Mouse (Mus musculus): Measurements from ENCODE around the gene Vwce. TPM values are rescaled to one million over a fixed set of nuclear protein-coding genes. Genes with fewer than 3 reads are reported as not detected.

Gene Vwce
- polyA plus RNA-seq, 1 experiment from 2014 or later: 2.3 TPM

- no peaks in the 10 kb centered on the region for H3K27me3 ChIP-seq (replicated peaks)
- no peak overlapping the region for H3K9ac ChIP-seq
- ATAC-seq (ENCODE audit: insufficient read depth, low FRiP score, low read depth): peak; percentile 63
- H3K4me1 ChIP-seq: peaks cover 13% of the 10 kb centered on the region
- no peak overlapping the region for H3K4me2 ChIP-seq
- H3K36me3 ChIP-seq: peaks cover 46% of the 10 kb centered on the region
- H3K4me3 ChIP-seq (replicated peaks): no peak overlapping the region
- 19% methylated on average over 8 of the region's 8 CpGs for WGBS
- no peaks in the 10 kb centered on the region for H3K9me3 ChIP-seq
- peak overlapping the region; percentile 27; the same call in 1 of the 2 replicates for H3K27ac ChIP-seq
Measured at GRCm38 (mm10) chr19:10709360-10710087, 75.5 kb downstream of the Vwce start.

- Histone ChIP-seq H3K4me1 (peaks cover 13% of the 10 kb centered on the region), H3K36me3 (peaks cover 46% of the 10 kb centered on the region), H3K27me3 (replicated peaks) (no peaks in the 10 kb centered on the region), H3K9me3 (no peaks in the 10 kb centered on the region), H3K4me3 (replicated peaks) (no peak overlapping the region), H3K27ac (peak overlapping the region; percentile 2; the same call in 1 of the 2 replicates), H3K9ac (no peak overlapping the region), H3K4me2 (no peak overlapping the region)
- ATAC-seq (ENCODE audit: insufficient read depth, low FRiP score, low read depth): peak; percentile 41; the same call in 1 of the 2 replicates
- 80% methylated on average over 9 of the region's 9 CpGs for WGBS
Measured at GRCm38 (mm10) chr19:10710088-10710511, 76.1 kb downstream of the Vwce start.

DNA sequence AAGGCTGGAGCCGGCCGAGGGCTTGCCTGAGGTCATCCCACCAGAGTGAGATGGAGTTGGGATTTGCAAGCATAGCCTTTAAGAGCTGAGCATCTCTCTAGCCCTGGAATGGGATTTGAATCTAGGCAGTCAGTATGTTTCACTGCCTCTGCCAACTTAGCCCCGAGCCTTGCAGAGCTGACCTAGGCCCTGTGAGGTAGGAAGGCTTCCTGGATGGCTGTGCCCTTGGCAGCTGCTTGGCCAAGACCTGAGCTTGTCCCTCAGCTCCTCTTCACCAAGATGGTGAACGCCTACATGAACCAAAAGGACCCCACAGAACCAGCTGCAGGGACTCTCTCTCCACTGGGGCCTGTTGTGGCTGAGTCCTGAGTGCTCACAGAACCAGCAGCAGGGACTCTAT, 76.7 kb downstream of the Vwce start:
- no peak for ATAC-seq (ENCODE audit: insufficient read depth, low FRiP score, low read depth)
- Histone ChIP-seq H3K27me3 (replicated peaks) (no peaks in the 10 kb centered on the region), H3K4me3 (replicated peaks) (no peak overlapping the region), H3K9ac (no peak overlapping the region), H3K9me3 (no peaks in the 10 kb centered on the region), H3K4me1 (peaks cover 13% of the 10 kb centered on the region), H3K4me2 (no peak overlapping the region), H3K36me3 (peaks cover 46% of the 10 kb centered on the region), H3K27ac (no peak overlapping the region)
- 90% methylated on average over 4 of the region's 4 CpGs for WGBS

GRCm38 (mm10) chr19:10712194-10712593, 78.2 kb downstream of the Vwce start:
- 95% methylated on average over 7 of the region's 7 CpGs for WGBS
- H3K36me3 ChIP-seq: peaks cover 38% of the 10 kb centered on the region
- no peak for ATAC-seq (ENCODE audit: insufficient read depth, low FRiP score, low read depth)

GRCm38 (mm10) chr19:10712646-10713045, 78.6 kb downstream of the Vwce start:
- H3K27ac ChIP-seq: no peak overlapping the region
- H3K27me3 ChIP-seq (replicated peaks): no peaks in the 10 kb centered on the region
- H3K9ac ChIP-seq: no peak overlapping the region
- peaks cover 13% of the 10 kb centered on the region for H3K4me1 ChIP-seq
- no peak overlapping the region for H3K4me3 ChIP-seq (replicated peaks)
- no peaks in the 10 kb centered on the region for H3K9me3 ChIP-seq
- 91% methylated on average over 12 of the region's 12 CpGs for WGBS
- no peak overlapping the region for H3K4me2 ChIP-seq
- ATAC-seq (ENCODE audit: insufficient read depth, low FRiP score, low read depth): no peak
- peaks cover 34% of the 10 kb centered on the region for H3K36me3 ChIP-seq

More at GRCm38 (mm10) chr19:10712194-10712593, 78.2 kb downstream of the Vwce start:
- no peak overlapping the region for H3K4me2 ChIP-seq
- H3K27ac ChIP-seq: no peak overlapping the region
- no peaks in the 10 kb centered on the region for H3K27me3 ChIP-seq (replicated peaks)
- no peak overlapping the region for H3K4me3 ChIP-seq (replicated peaks)
- H3K9me3 ChIP-seq: no peaks in the 10 kb centered on the region
- no peak overlapping the region for H3K9ac ChIP-seq
- H3K4me1 ChIP-seq: peaks cover 13% of the 10 kb centered on the region

GRCm38 (mm10) chr19:10713551-10713950, 79.5 kb downstream of the Vwce start:
- 95% methylated on average over 10 of the region's 10 CpGs for WGBS
- peaks cover 31% of the 10 kb centered on the region for H3K36me3 ChIP-seq
- H3K4me3 ChIP-seq (replicated peaks): no peak overlapping the region

DNA sequence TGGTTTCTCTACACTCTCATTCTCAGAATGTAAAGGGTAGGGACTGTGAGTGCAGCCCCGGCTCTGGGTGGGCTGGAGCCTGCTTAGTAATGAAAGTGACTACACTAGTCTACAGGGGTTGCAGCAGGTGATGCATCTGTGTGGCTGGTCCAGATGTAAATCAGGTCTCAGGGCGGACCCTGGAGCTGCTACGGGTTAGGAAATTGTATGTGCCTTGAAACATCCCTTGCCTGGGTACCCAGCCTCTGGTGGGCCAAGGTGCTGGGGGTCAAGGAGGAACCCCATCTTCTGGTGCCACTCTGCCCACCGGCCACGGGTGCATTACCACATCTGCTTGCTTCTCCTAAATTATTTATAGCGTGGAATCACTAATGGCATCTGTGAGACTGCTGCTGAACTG, 80.2 kb downstream of the Vwce start:
- Histone ChIP-seq H3K9ac (no peak overlapping the region), H3K4me1 (peaks cover 9% of the 10 kb centered on the region), H3K27me3 (replicated peaks) (no peaks in the 10 kb centered on the region), H3K27ac (no peak overlapping the region), H3K4me3 (replicated peaks) (no peak overlapping the region), H3K4me2 (no peak overlapping the region), H3K36me3 (peaks cover 31% of the 10 kb centered on the region), H3K9me3 (no peaks in the 10 kb centered on the region)
- ATAC-seq (ENCODE audit: insufficient read depth, low FRiP score, low read depth): no peak
- 81% methylated on average over 6 of the region's 6 CpGs for WGBS

More at GRCm38 (mm10) chr19:10713551-10713950, 79.5 kb downstream of the Vwce start:
- peaks cover 13% of the 10 kb centered on the region for H3K4me1 ChIP-seq
- no peak overlapping the region for H3K27ac ChIP-seq
- ATAC-seq (ENCODE audit: insufficient read depth, low FRiP score, low read depth): no peak
- no peaks in the 10 kb centered on the region for H3K9me3 ChIP-seq
- no peak overlapping the region for H3K4me2 ChIP-seq
- no peaks in the 10 kb centered on the region for H3K27me3 ChIP-seq (replicated peaks)
- no peak overlapping the region for H3K9ac ChIP-seq

DNA sequence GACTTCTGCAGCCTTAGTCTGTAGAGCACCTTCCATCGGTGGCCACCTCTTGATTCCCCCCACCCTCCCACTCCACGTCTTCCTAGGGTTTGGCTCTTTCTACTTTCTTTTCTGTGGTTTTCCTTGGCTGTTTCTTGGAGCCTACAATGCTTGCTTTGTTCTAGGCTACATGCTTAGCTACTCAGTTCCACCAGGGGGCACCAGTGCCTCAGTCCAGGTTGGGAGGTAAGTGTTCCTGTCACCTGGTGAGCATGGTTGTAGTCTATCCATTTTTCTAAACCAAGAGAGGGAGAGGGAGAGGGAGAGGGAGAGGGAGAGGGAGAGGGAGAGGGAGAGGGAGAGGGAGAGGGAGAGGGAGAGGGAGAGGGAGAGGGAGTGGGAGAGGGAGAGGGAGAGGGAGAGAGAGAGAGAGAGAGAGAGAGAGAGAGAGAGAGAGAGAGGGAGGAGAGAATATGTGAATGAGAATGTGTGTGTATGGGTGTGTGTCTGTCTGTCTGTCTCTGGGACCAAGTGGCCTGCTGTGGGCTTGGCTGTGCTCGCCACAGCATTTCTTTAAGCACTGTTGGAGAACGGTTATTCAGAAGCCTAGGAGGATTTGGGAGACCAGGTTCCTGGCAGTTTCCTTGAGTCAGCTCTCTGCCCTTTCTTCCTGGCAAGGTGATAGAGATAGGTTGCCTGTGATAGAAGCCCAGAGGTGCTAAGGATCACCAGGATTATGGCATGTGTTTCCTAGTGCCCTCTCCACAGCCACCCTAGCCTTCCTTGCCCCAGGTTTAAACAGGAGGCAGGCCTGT, 80.9 kb downstream of the Vwce start:
- H3K27ac ChIP-seq: no peak overlapping the region
- H3K36me3 ChIP-seq: peaks cover 31% of the 10 kb centered on the region
- peaks cover 3% of the 10 kb centered on the region for H3K4me1 ChIP-seq
- WGBS: 45% methylated on average over 4 of the region's 4 CpGs
- ATAC-seq (ENCODE audit: insufficient read depth, low FRiP score, low read depth): peak; percentile 21; the same call in 1 of the 2 replicates
- H3K4me2 ChIP-seq: no peak overlapping the region
- no peaks in the 10 kb centered on the region for H3K9me3 ChIP-seq
- no peak overlapping the region for H3K4me3 ChIP-seq (replicated peaks)
- no peaks in the 10 kb centered on the region for H3K27me3 ChIP-seq (replicated peaks)
- H3K9ac ChIP-seq: no peak overlapping the region

GRCm38 (mm10) chr19:10715476-10715875, 81.5 kb downstream of the Vwce start:
- Histone ChIP-seq H3K27me3 (replicated peaks) (no peaks in the 10 kb centered on the region), H3K9ac (no peak overlapping the region), H3K4me2 (no peak overlapping the region), H3K4me3 (replicated peaks) (no peak overlapping the region), H3K27ac (no peak overlapping the region), H3K4me1 (0 out of 2 replicates have a peak, but pooled peaks cover 6% of the 10 kb centered on the region), H3K36me3 (peaks cover 31% of the 10 kb centered on the region), H3K9me3 (no peaks in the 10 kb centered on the region)
- no peak for ATAC-seq (ENCODE audit: insufficient read depth, low FRiP score, low read depth)
- 89% methylated on average over 6 of the region's 6 CpGs for WGBS

Other genes with a start within 250 kb of the Vwce start
- gene Syt7, start 245.1 kb upstream of the Vwce start, polyA plus RNA-seq (2015; fragmentation: Nextera tagmentation; extraction: Ambion mirVana): 2.6 and 3.3 TPM in 2 replicates
- gene Lrrc10b, start 176.7 kb upstream of the Vwce start, polyA plus RNA-seq (2015; fragmentation: Nextera tagmentation; extraction: Ambion mirVana): 0.57 and 0.91 TPM in 2 replicates
- 0.19 and 0.22 TPM in 2 replicates for gene Ppp1r32, start 151.3 kb upstream of the Vwce start, polyA plus RNA-seq (2015; fragmentation: Nextera tagmentation; extraction: Ambion mirVana)
- gene Cpsf7, start 108.9 kb upstream of the Vwce start, polyA plus RNA-seq (2015; fragmentation: Nextera tagmentation; extraction: Ambion mirVana): 30.8 and 37.7 TPM in 2 replicates
- 52.4 and 55.3 TPM in 2 replicates for gene Sdhaf2, start 108.1 kb upstream of the Vwce start, polyA plus RNA-seq (2015; fragmentation: Nextera tagmentation; extraction: Ambion mirVana)
- gene Tmem216, start 78.0 kb upstream of the Vwce start, polyA plus RNA-seq (2015; fragmentation: Nextera tagmentation; extraction: Ambion mirVana): 36.0 and 36.6 TPM in 2 replicates
- 18.9 and 19.6 TPM in 2 replicates for gene Cyb561a3, start 57.0 kb upstream of the Vwce start, polyA plus RNA-seq (2015; fragmentation: Nextera tagmentation; extraction: Ambion mirVana)
- gene Tmem138, start 56.9 kb upstream of the Vwce start, polyA plus RNA-seq (2015; fragmentation: Nextera tagmentation; extraction: Ambion mirVana): 28.4 and 29.4 TPM in 2 replicates
- 301 and 305 TPM in 2 replicates for gene Ddb1, start 28.9 kb upstream of the Vwce start, polyA plus RNA-seq (2015; fragmentation: Nextera tagmentation; extraction: Ambion mirVana)
- 20.3 and 21.8 TPM in 2 replicates for gene Tkfc, start 28.6 kb upstream of the Vwce start, polyA plus RNA-seq (2015; fragmentation: Nextera tagmentation; extraction: Ambion mirVana)
- gene Pga5, start 43.9 kb downstream of the Vwce start, polyA plus RNA-seq (2015; fragmentation: Nextera tagmentation; extraction: Ambion mirVana): 28.0 and 59.2 TPM in 2 replicates
- 34.0 and 40.2 TPM in 2 replicates for gene Vps37c, start 54.5 kb downstream of the Vwce start, polyA plus RNA-seq (2015; fragmentation: Nextera tagmentation; extraction: Ambion mirVana)
- 0.85 and 1.9 TPM in 2 replicates for gene Cd5, start 104.8 kb downstream of the Vwce start, polyA plus RNA-seq (2015; fragmentation: Nextera tagmentation; extraction: Ambion mirVana)
- gene Cd6, start 195.8 kb downstream of the Vwce start, polyA plus RNA-seq (2015; fragmentation: Nextera tagmentation; extraction: Ambion mirVana): 0.48 and 1.0 TPM in 2 replicates
- gene Slc15a3, start 205.5 kb downstream of the Vwce start, polyA plus RNA-seq (2015; fragmentation: Nextera tagmentation; extraction: Ambion mirVana): 0.45 and 0.49 TPM in 2 replicates
- 59.9 and 65.6 TPM in 2 replicates for gene Tmem132a, start 235.7 kb downstream of the Vwce start, polyA plus RNA-seq (2015; fragmentation: Nextera tagmentation; extraction: Ambion mirVana)
- gene Tmem109, start 247.8 kb downstream of the Vwce start, polyA plus RNA-seq (2015; fragmentation: Nextera tagmentation; extraction: Ambion mirVana): 112 and 118 TPM in 2 replicates

All from stomach, embryonic 15.5 days (tissue).